Mouse (Mus musculus) brown adipose tissue, adult 24 weeks (tissue): ENCODE measurements around the gene Btbd19. TPM values are rescaled to one million over a fixed set of nuclear protein-coding genes. Genes with fewer than 3 reads are reported as not detected.

Source experiments
- H3K27ac ChIP-seq: fragments of 200-500 bp; replicated peaks from 2 replicates; pipeline ENCODE4 v1.5.1; 2012; ENCODE audit warnings: low read depth, mild to moderate bottlenecking, low read length
- H3K4me1 ChIP-seq: fragments of 200-500 bp; 2 replicates; pipeline ENCODE4 v1.6.1; 2012; ENCODE audit warnings: low read length, mixed read lengths; ENCODE audit not compliant: control insufficient read depth, insufficient read depth, insufficient read length
- H3K4me3 ChIP-seq: fragments of 200-500 bp; 2 replicates; pipeline ENCODE4 v1.5.1; 2012; ENCODE audit warnings: low read depth, mild to moderate bottlenecking, low read length, moderate library complexity; ENCODE audit not compliant: insufficient read depth
- polyA plus RNA-seq: library from polyadenylated mRNA; stranded (reverse); fragments of >200 nt; gene quantifications from 2 replicates; pipeline ENCODE4 v1.2.4, GENCODE M21; 2012; ENCODE audit not compliant: missing spikeins, insufficient read depth, insufficient read length

Btbd19 gene
- polyA plus RNA-seq, 1 experiment = 1.8 TPM

GRCm38 (mm10) chr4:117071183-117071582 lies 54.3 kb downstream of the Btbd19 start:
- Histone ChIP-seq H3K4me3 (no peak overlapping the region), H3K4me1 (no peaks in the 10 kb centered on the region), H3K27ac (no peak overlapping the region)

GRCm38 (mm10) chr4:117070624-117071023 lies 54.9 kb downstream of the Btbd19 start:
- Histone ChIP-seq H3K4me3 (no peak overlapping the region), H3K27ac (no peak overlapping the region), H3K4me1 (no peaks in the 10 kb centered on the region)

GRCm38 (mm10) chr4:117069647-117070046 lies 55.9 kb downstream of the Btbd19 start:
- Histone ChIP-seq H3K4me1 (no peaks in the 10 kb centered on the region), H3K27ac (no peak overlapping the region), H3K4me3 (no peak overlapping the region)

Other genes starting within 250 kb of the Btbd19 start
- 0.79 and 1.2 TPM in 2 replicates for gene Zswim5, start 248.3 kb downstream of the Btbd19 start, polyA plus RNA-seq
- gene Urod, start 131.3 kb downstream of the Btbd19 start, polyA plus RNA-seq = 97.3 and 145 TPM in 2 replicates
- 12.9 and 15.5 TPM in 2 replicates for gene Hectd3, start 130.4 kb downstream of the Btbd19 start, polyA plus RNA-seq
- gene Eif2b3, start 106.3 kb downstream of the Btbd19 start, polyA plus RNA-seq = 22.6 TPM in 2 replicates
- gene Ptch2, start 29.6 kb downstream of the Btbd19 start, polyA plus RNA-seq = 1.2 and 1.5 TPM in 2 replicates
- not detected in 2 replicates for gene Tctex1d4, start 1.1 kb upstream of the Btbd19 start, polyA plus RNA-seq
- gene Plk3, start 8.2 kb upstream of the Btbd19 start, polyA plus RNA-seq = 0.71 and 2.5 TPM in 2 replicates
- 544 and 683 TPM in 2 replicates for gene Rps8, start 30.5 kb upstream of the Btbd19 start, polyA plus RNA-seq
- gene Kif2c, start 56.9 kb upstream of the Btbd19 start, polyA plus RNA-seq = not detected in 2 replicates
- 26.6 and 35.1 TPM in 2 replicates for gene Tmem53, start 126.2 kb upstream of the Btbd19 start, polyA plus RNA-seq
- gene Armh1, start 126.4 kb upstream of the Btbd19 start, polyA plus RNA-seq = not detected in 2 replicates